Mouse (Mus musculus): ENCODE measurements around the gene Sult6b2.

Sult6b2 gene

GRCm38 (mm10) chr6:142810239-142810638, 5.9 kb upstream of the Sult6b2 start:
- DNase-seq (ENCODE audit: extremely low spot score, low spot score): no peak

- no peak for DNase-seq (ENCODE audit: extremely low spot score, low spot score)
Measured at GRCm38 (mm10) chr6:142809373-142810098, 5.2 kb upstream of the Sult6b2 start.

GRCm38 (mm10) chr6:142806326-142806725, 2.0 kb upstream of the Sult6b2 start:
- no peak for DNase-seq (ENCODE audit: extremely low spot score, low spot score)

- no peak for DNase-seq (ENCODE audit: extremely low spot score, low spot score)
Measured at GRCm38 (mm10) chr6:142802617-142803525, 1.4 kb downstream of the Sult6b2 start.

GRCm38 (mm10) chr6:142801687-142802086, 2.6 kb downstream of the Sult6b2 start:
- no peak for DNase-seq (ENCODE audit: extremely low spot score, low spot score)

- DNase-seq (ENCODE audit: extremely low spot score, low spot score): no peak
Measured at GRCm38 (mm10) chr6:142799704-142800374, 4.5 kb downstream of the Sult6b2 start.

GRCm38 (mm10) chr6:142798837-142799236, 5.5 kb downstream of the Sult6b2 start:
- DNase-seq (ENCODE audit: extremely low spot score, low spot score): no peak

- DNase-seq (ENCODE audit: extremely low spot score, low spot score): no peak
Measured at GRCm38 (mm10) chr6:142797996-142798395, 6.3 kb downstream of the Sult6b2 start.

GRCm38 (mm10) chr6:142795655-142796441, 8.5 kb downstream of the Sult6b2 start:
- DNase-seq (ENCODE audit: extremely low spot score, low spot score): no peak

- DNase-seq (ENCODE audit: extremely low spot score, low spot score): no peak
Measured at GRCm38 (mm10) chr6:142795087-142795486, 9.2 kb downstream of the Sult6b2 start.

- DNase-seq (ENCODE audit: extremely low spot score, low spot score): no peak
Measured at GRCm38 (mm10) chr6:142793468-142793867, 10.8 kb downstream of the Sult6b2 start.

GRCm38 (mm10) chr6:142792241-142792968, 11.9 kb downstream of the Sult6b2 start:
- DNase-seq (ENCODE audit: extremely low spot score, low spot score): no peak

- DNase-seq (ENCODE audit: extremely low spot score, low spot score): no peak
Measured at GRCm38 (mm10) chr6:142789736-142790135, 14.6 kb downstream of the Sult6b2 start.

- no peak for DNase-seq (ENCODE audit: extremely low spot score, low spot score)
Measured at GRCm38 (mm10) chr6:142788042-142788987, 16.0 kb downstream of the Sult6b2 start.

GRCm38 (mm10) chr6:142786106-142786505, 18.2 kb downstream of the Sult6b2 start:
- DNase-seq (ENCODE audit: extremely low spot score, low spot score): no peak

GRCm38 (mm10) chr6:142785343-142785742, 19.0 kb downstream of the Sult6b2 start:
- peak; percentile 51 for DNase-seq (ENCODE audit: extremely low spot score, low spot score)

- DNase-seq (ENCODE audit: extremely low spot score, low spot score): no peak
Measured at GRCm38 (mm10) chr6:142781286-142781685, 23.0 kb downstream of the Sult6b2 start.

- DNase-seq (ENCODE audit: extremely low spot score, low spot score): no peak
Measured at GRCm38 (mm10) chr6:142780574-142781033, 23.7 kb downstream of the Sult6b2 start.

All from neural tube, embryonic 10.5 days (tissue).